Mouse (Mus musculus): ENCODE measurements around the gene Gtf2h1.
"Not testable (repeated sequence)": the region's sequence is repeated elsewhere in the genome, so short reads cannot be mapped to it uniquely, and the experiment has no call there.

Gtf2h1 gene

DNA sequence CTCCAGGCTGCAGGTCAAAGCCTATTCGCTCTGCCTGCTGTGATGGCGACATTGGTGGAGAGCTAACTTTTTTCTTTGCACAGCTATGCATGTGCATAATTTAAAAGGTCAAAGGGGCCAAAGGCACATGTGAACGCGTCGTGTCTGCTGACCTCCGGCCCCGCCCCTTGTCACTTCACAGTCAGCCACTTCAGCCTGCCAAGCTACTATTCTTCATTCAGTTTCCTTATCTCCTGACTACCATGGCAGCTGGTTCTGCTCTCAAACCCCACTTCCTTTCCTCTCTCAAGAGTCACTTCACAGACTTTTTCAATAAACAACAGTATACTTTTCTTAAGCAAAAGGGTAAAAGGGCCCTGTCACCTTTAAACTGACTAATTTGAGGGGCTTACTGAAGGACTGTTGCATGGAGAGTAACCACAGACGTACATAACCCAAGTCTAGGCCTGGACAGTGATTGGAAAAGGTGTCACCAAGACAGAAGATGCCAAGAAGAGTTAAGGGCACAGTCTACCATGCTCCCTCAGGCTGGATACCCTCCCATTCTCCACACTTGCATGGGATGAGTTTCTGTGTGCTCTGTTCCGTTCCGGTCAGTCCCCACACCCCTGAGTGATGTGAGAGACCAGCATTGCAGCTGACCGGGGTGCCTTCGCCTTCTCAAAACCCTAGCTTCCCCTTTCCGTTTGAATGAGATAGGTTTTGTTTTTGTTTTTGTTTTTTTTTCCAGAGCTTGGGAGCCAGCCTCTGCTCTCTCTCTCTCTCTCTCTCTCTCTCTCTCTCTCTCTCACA lies 35.1 kb downstream of the Gtf2h1 start:
- DNase-seq (ENCODE audit: low read depth) = peak; percentile 86

DNA sequence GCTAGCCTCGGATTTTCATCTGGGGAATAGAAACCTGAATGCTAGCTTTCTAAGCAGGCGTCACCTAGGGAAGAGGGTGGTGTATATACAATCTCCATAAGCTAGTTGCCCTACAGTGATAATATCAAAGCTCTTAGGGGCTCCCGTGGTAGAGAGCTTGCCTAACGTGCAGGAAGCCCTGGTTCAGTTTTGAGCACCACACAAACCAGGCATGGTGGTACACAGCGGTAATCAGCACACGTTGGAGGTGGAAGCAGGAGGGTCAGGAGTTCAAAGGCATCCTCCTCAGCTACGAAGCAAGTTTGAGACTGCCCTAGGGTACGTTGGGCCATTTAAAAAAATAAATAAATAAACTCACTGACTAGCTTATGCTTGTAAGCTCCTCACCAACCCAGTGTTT lies 35.8 kb downstream of the Gtf2h1 start:
- DNase-seq (ENCODE audit: low read depth) = no peak

- not testable (repeated sequence) for DNase-seq (ENCODE audit: low read depth)
These were observed 36.4 kb downstream of the Gtf2h1 start for GRCm38 (mm10) chr7:46832112-46832810.

- DNase-seq (ENCODE audit: low read depth) = peak; percentile 95
These were observed 37.4 kb downstream of the Gtf2h1 start for GRCm38 (mm10) chr7:46833266-46833665.

GRCm38 (mm10) chr7:46833670-46834255 lies 37.9 kb downstream of the Gtf2h1 start:
- peak; percentile 50 for DNase-seq (ENCODE audit: low read depth)

GRCm38 (mm10) chr7:46834994-46835610 lies 39.2 kb downstream of the Gtf2h1 start:
- DNase-seq (ENCODE audit: low read depth) = no peak

- no peak for DNase-seq (ENCODE audit: low read depth)
These were observed 40.5 kb downstream of the Gtf2h1 start for GRCm38 (mm10) chr7:46836357-46836756.

DNA sequence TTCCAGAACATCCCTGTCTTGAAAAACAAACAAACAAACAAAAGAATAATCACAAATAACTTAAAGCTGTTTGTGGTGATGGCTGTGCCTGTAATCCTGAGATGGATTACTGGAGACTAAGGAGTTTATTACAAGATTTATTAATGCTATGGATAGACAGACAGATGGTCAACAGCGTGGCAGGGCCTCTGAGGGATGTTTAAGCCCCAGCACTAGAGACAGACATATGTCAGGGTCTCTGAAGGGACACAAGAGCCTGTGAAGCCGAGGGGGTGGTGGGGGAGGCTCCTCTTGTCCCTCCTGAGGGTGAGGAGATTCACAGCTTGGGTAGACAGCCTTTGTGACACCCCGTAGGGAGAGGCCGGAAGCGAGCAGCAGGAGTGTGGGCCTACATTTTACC lies 41.2 kb downstream of the Gtf2h1 start:
- no peak for DNase-seq (ENCODE audit: low read depth)

GRCm38 (mm10) chr7:46838104-46838671 lies 42.3 kb downstream of the Gtf2h1 start:
- peak; percentile 87 for DNase-seq (ENCODE audit: low read depth)

GRCm38 (mm10) chr7:46838891-46839302 lies 43.0 kb downstream of the Gtf2h1 start:
- DNase-seq (ENCODE audit: low read depth) = peak; percentile 93

- DNase-seq (ENCODE audit: low read depth) = peak; percentile 84
These were observed 43.5 kb downstream of the Gtf2h1 start for GRCm38 (mm10) chr7:46839446-46839845.

DNA sequence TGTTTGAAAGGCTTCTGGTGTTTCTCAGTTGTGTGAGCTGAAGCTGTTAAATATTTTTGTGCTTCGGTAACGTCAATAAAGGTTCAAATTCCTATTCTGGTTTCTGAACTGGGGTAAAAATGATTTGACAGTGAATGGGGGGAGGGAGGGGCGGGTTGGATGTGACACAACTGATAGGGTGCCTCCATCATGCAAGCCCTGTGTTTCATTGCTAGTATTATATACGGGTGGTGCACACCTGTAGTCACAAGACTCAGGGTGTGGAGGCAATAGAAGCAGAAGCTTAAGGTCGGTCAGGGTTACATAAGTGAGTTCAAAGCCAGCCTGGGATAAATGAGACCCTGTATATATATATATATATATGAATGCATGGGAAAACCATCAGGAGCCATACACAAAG lies 44.0 kb downstream of the Gtf2h1 start:
- no peak for DNase-seq (ENCODE audit: low read depth)

DNA sequence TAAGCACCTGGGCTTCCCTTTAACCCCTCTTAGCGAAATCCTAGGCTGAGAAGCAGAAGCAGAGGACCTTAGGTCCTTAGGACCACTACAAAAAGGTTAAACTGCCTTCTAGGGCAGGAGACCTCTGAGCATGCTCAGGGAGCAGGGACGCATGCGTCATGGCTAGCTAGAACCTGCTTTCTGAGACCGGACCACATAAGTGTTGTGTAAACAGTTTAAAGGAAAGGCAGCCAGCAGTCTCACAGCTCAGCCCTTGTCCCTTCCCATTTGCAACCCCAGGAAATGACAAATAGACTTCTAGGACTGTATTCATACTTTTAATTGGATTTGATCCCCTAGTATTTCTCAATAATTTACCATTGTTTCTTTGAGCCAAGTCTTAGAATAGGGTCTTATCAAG lies 44.4 kb downstream of the Gtf2h1 start:
- peak; percentile 86 for DNase-seq (ENCODE audit: low read depth)

DNA sequence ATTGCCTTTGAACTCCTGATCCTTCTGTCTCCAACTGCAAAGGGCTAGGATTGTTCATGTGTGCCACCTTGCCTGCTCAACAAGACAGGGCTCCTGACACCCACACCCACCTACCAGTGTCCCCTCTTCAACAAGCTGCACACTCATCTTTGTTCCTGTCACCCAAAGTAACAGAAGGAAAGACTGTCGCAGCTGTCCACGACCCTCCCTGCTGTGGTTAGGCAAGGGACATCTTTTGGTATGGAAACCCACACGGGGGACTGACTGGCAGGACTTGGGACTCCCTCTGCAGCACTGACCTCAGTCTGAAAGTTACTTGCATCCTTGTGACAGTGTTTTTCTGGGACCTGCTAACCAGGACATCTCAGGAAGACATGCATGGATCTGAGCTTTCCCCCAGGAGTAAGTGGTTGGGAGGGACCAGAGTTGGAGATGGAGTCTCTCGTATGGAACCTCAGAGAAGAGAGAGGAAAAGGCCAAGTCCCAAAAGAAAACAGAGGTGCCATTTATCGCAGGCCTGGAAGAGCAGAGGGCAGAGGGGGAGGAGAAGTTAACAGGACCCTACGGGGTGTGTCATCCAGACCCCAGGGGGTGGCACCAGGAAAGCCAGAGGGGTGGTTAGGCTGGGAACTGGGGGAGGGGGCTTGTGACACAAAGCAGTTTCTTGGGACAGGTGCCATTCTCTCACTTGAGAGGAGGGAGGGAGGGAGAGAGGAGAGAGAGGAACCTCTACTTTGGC lies 45.1 kb downstream of the Gtf2h1 start, which contains the start of gene Ldha:
Gene Ldha, plus strand, starts transcription at position 689 of the 739 bp plus-strand sequence.
- no peak for DNase-seq (ENCODE audit: low read depth)

GRCm38 (mm10) chr7:46842278-46842677 lies 46.4 kb downstream of the Gtf2h1 start:
- peak; percentile 28 for DNase-seq (ENCODE audit: low read depth)

DNA sequence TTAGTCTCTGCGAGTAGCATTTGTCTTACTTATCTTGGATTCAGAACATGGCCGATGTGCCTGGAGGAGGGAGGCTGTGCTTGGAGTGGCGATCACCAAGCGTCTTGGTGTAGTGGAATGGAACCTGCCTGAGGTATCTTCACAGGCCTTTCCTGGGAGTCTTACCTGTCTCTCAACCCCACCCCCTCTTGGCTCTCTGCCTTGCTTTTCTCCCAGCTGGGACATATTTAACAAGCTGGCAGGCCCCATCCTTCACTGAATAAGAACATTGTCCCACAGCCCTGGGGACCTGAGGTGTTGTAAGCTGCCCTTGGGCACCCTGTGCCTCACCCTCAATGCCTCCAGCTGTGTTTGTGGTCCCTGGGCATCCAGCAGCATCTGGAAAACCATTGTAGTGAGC lies 47.7 kb downstream of the Gtf2h1 start:
- no peak for DNase-seq (ENCODE audit: low read depth)

DNA sequence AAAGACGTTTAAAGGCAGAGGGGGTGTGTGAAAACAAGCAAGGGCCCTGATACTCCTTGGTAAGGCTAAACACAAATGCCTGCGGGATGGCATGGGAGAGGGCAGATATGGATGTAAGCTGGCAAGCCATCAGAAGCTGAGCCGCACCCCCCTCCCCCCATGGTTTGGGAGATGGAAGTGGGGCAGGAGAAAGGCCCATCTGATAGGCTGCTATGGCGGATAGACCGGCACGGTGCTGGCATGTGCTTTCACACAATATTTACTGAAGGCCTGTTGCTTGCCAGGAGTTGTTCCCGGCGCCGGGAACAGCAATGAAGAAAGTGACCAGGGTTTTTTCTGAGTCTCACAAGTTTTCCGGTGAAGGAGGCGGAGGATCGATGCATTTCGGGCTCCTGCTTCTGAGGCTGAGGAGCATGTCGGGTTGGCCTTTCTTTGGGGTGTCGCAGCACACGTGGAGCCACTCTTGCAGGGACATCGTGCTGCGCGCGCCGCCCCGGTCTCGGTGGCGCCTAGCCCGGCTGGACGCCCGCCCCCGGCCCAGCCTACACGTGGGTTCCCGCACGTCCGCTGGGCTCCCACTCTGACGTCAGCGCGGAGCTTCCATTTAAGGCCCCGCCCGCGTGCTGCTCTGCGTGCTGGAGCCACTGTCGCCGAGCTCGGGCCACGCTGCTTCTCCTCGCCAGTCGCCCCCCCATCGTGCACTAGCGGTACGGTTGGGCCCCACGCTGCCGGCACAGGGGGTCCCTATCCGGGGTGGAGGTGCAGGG lies 49.5 kb downstream of the Gtf2h1 start:
- peak; percentile 97 for DNase-seq (ENCODE audit: low read depth)

- peak; percentile 80 for DNase-seq (ENCODE audit: low read depth)
These were observed 50.1 kb downstream of the Gtf2h1 start for GRCm38 (mm10) chr7:46845978-46846485.

DNA sequence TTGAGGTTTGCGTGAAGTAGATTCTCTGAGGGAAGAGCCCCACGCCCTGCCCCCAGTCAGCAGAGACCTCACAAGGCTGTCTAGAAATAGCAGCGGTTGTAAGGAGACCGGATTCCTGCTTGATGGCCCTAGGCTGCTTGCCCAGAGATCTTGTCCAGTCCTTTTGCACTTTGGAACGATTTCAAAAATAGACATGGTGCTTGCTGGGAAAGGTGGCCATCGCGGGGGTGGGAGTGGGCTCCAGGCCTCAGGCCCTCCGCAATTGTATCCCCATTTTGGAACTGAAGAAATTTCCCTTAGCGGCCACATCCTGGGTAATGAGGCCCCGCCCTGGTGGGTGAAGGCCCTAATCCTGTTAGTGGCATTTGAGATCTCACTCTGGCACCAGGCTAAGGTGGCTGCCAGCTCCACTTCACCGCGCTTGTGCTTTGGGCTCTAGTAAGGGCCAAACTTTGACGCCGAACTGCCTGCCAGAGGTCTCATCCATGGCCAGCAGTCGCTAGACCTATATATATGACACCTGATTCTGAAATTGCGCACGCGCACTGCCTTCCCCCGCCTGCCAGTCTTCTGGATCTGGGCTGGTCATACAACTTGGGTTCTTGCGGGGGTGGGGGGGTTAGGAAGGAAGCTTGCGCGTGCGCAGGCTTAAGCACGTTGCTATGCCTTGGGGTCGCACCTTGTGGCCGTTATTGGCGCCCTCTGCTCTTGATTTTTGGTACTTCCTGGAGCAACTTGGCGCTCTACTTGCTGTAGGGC lies 50.8 kb downstream of the Gtf2h1 start:
- DNase-seq (ENCODE audit: low read depth) = peak; percentile 88

GRCm38 (mm10) chr7:46849287-46849686 lies 53.4 kb downstream of the Gtf2h1 start:
- no peak for DNase-seq (ENCODE audit: low read depth)

All from 416B (cell line).